Mouse (Mus musculus): ENCODE measurements around the gene Wdr62. TPM values are rescaled to one million over a fixed set of nuclear protein-coding genes. Genes with fewer than 3 reads are reported as not detected.

Wdr62 gene
- polyA plus RNA-seq, 1 experiment from 2014 or later: 3.1 TPM

GRCm38 (mm10) chr7:30294296-30294695 is 14.1 kb upstream of the Wdr62 start:
- peaks cover 8% of the 10 kb centered on the region for H3K27me3 ChIP-seq (ENCODE audit: insufficient read depth, low read length)
- no peaks in the 10 kb centered on the region for H3K4me1 ChIP-seq (ENCODE audit: insufficient read depth)
- no peak overlapping the region for H3K27ac ChIP-seq (ENCODE audit: low read depth)
- DNase-seq (no peak), ATAC-seq (no peak)
- H3K9ac ChIP-seq (replicated peaks): no peak overlapping the region
- H3K4me3 ChIP-seq (ENCODE audit: low read depth, low read length): no peak overlapping the region
- WGBS (ENCODE audit: insufficient replicate concordance): 77% methylated on average over 5 of the region's 5 CpGs
- H3K4me2 ChIP-seq (ENCODE audit: low read depth, low read length): no peak overlapping the region
- no peaks in the 10 kb centered on the region for H3K36me3 ChIP-seq (replicated peaks; ENCODE audit: insufficient read depth, low read length)
- TF ChIP-seq CTCF (IDR thresholded peaks at IDR 0.05; ENCODE audit: low read depth): no peak
- no peaks in the 10 kb centered on the region for H3K9me3 ChIP-seq (ENCODE audit: low read length)

GRCm38 (mm10) chr7:30293795-30294194 is 13.6 kb upstream of the Wdr62 start:
- H3K27me3 ChIP-seq (ENCODE audit: insufficient read depth, low read length): peaks cover 8% of the 10 kb centered on the region
- no peak overlapping the region for H3K4me3 ChIP-seq (ENCODE audit: low read depth, low read length)
- WGBS (ENCODE audit: insufficient replicate concordance): 73% methylated on average over 13 of the region's 13 CpGs
- H3K36me3 ChIP-seq (replicated peaks; ENCODE audit: insufficient read depth, low read length): no peaks in the 10 kb centered on the region
- ATAC-seq (no peak), DNase-seq (no peak)
- no peak overlapping the region for H3K9ac ChIP-seq (replicated peaks)
- no peak overlapping the region for H3K27ac ChIP-seq (ENCODE audit: low read depth)
- H3K4me1 ChIP-seq (ENCODE audit: insufficient read depth): no peaks in the 10 kb centered on the region
- no peak overlapping the region for H3K4me2 ChIP-seq (ENCODE audit: low read depth, low read length)
- no peaks in the 10 kb centered on the region for H3K9me3 ChIP-seq (ENCODE audit: low read length)
- TF ChIP-seq EP300 (IDR thresholded peaks at IDR 0.05; ENCODE audit: low read depth): no peak
- TF ChIP-seq CTCF (IDR thresholded peaks at IDR 0.05; ENCODE audit: low read depth): no peak

GRCm38 (mm10) chr7:30291215-30292131 is 11.3 kb upstream of the Wdr62 start, which contains the start of gene Clip3:
Gene Clip3, plus strand, starts transcription at chr7:30291728.
- Histone ChIP-seq H3K27me3 (ENCODE audit: insufficient read depth, low read length) (peaks cover 8% of the 10 kb centered on the region), H3K4me1 (ENCODE audit: insufficient read depth) (no peaks in the 10 kb centered on the region), H3K36me3 (replicated peaks; ENCODE audit: insufficient read depth, low read length) (no peaks in the 10 kb centered on the region), H3K4me2 (ENCODE audit: low read depth, low read length) (no peak within 1 kb of the TSS), H3K4me3 (ENCODE audit: low read depth, low read length) (peak within 1 kb of the TSS; percentile 26), H3K9me3 (ENCODE audit: low read length) (no peaks in the 10 kb centered on the region), H3K9ac (replicated peaks) (no peak within 1 kb of the TSS), H3K27ac (ENCODE audit: low read depth) (no peak within 1 kb of the TSS)
- WGBS (ENCODE audit: insufficient replicate concordance): 10% methylated on average over 35 of the region's 35 CpGs
- TF ChIP-seq CTCF (IDR thresholded peaks at IDR 0.05; ENCODE audit: low read depth): no peak
- no peak for TF ChIP-seq EP300 (IDR thresholded peaks at IDR 0.05; ENCODE audit: low read depth)
- DNase-seq (peak; percentile 32), ATAC-seq (no peak)

GRCm38 (mm10) chr7:30289714-30290399 is 9.6 kb upstream of the Wdr62 start:
- peaks cover 8% of the 10 kb centered on the region for H3K27me3 ChIP-seq (ENCODE audit: insufficient read depth, low read length)
- no peak overlapping the region for H3K4me2 ChIP-seq (ENCODE audit: low read depth, low read length)
- no peak for ATAC-seq
- H3K27ac ChIP-seq (ENCODE audit: low read depth): no peak overlapping the region
- H3K4me3 ChIP-seq (ENCODE audit: low read depth, low read length): no peak overlapping the region
- H3K4me1 ChIP-seq (ENCODE audit: insufficient read depth): no peaks in the 10 kb centered on the region
- H3K9me3 ChIP-seq (ENCODE audit: low read length): no peaks in the 10 kb centered on the region
- TF ChIP-seq EP300 (IDR thresholded peaks at IDR 0.05; ENCODE audit: low read depth) (no peak), CTCF (IDR thresholded peaks at IDR 0.05; ENCODE audit: low read depth) (no peak)
- H3K36me3 ChIP-seq (replicated peaks; ENCODE audit: insufficient read depth, low read length): no peaks in the 10 kb centered on the region
- no peak overlapping the region for H3K9ac ChIP-seq (replicated peaks)
- 64% methylated on average over 10 of the region's 10 CpGs for WGBS (ENCODE audit: insufficient replicate concordance)
- no peak for DNase-seq

GRCm38 (mm10) chr7:30289071-30289713 is 9.0 kb upstream of the Wdr62 start:
- TF ChIP-seq CTCF (IDR thresholded peaks at IDR 0.05; ENCODE audit: low read depth) (no peak), EP300 (IDR thresholded peaks at IDR 0.05; ENCODE audit: low read depth) (no peak)
- no peaks in the 10 kb centered on the region for H3K36me3 ChIP-seq (replicated peaks; ENCODE audit: insufficient read depth, low read length)
- DNase-seq (no peak), ATAC-seq (no peak)
- no peak overlapping the region for H3K9ac ChIP-seq (replicated peaks)
- H3K4me3 ChIP-seq (ENCODE audit: low read depth, low read length): no peak overlapping the region
- WGBS (ENCODE audit: insufficient replicate concordance): 64% methylated on average over 7 of the region's 7 CpGs
- no peak overlapping the region for H3K4me2 ChIP-seq (ENCODE audit: low read depth, low read length)
- H3K27ac ChIP-seq (ENCODE audit: low read depth): no peak overlapping the region
- H3K4me1 ChIP-seq (ENCODE audit: insufficient read depth): no peaks in the 10 kb centered on the region
- H3K9me3 ChIP-seq (ENCODE audit: low read length): no peaks in the 10 kb centered on the region
- peaks cover 8% of the 10 kb centered on the region for H3K27me3 ChIP-seq (ENCODE audit: insufficient read depth, low read length)

GRCm38 (mm10) chr7:30288046-30288445 is 7.8 kb upstream of the Wdr62 start:
- no peak for TF ChIP-seq EP300 (IDR thresholded peaks at IDR 0.05; ENCODE audit: low read depth)
- TF ChIP-seq CTCF (IDR thresholded peaks at IDR 0.05; ENCODE audit: low read depth): no peak
- Histone ChIP-seq H3K4me2 (ENCODE audit: low read depth, low read length) (no peak overlapping the region), H3K4me1 (ENCODE audit: insufficient read depth) (no peaks in the 10 kb centered on the region), H3K27ac (ENCODE audit: low read depth) (no peak overlapping the region), H3K4me3 (ENCODE audit: low read depth, low read length) (no peak overlapping the region), H3K9me3 (ENCODE audit: low read length) (no peaks in the 10 kb centered on the region), H3K27me3 (ENCODE audit: insufficient read depth, low read length) (peaks cover 8% of the 10 kb centered on the region), H3K36me3 (replicated peaks; ENCODE audit: insufficient read depth, low read length) (no peaks in the 10 kb centered on the region), H3K9ac (replicated peaks) (no peak overlapping the region)
- ATAC-seq: no peak
- 69% methylated on average over 6 of the region's 6 CpGs for WGBS (ENCODE audit: insufficient replicate concordance)
- DNase-seq: no peak
